Mouse (Mus musculus) cerebellum, postnatal 10 days (tissue): Measurements from ENCODE around the gene 4930522H14Rik.
A peak's percentile ranks its signal among the peaks of the same experiment; 100 is the strongest.

Experiments
- DNase-seq, 2 experiments: peaks; one replicate each; pipeline ENCODE4 v3.0.0; 2021; ENCODE audit warnings: mixed read lengths in 2 of 2

Gene 4930522H14Rik

DNA sequence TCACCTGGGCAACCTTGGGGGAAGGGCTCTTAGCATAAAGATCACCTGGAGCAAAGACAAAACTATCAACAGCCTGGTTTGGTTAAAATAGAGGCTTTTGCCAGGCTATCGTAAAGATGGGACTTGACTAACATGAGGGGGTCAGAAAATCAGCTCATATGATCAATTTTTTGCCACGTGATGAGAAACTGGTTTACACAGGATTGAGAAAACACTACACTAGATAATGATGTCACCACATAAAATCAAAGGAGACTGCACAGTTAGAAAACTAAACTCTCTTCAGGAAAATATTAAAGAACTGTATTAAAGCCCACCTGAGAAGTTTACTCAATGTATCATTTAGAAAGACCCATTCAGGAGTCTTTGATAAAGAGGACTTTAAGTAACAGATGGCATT lies 56.0 kb downstream of the 4930522H14Rik start:
- peak in 1 of 2 experiments; percentile 11 for DNase-seq

DNA sequence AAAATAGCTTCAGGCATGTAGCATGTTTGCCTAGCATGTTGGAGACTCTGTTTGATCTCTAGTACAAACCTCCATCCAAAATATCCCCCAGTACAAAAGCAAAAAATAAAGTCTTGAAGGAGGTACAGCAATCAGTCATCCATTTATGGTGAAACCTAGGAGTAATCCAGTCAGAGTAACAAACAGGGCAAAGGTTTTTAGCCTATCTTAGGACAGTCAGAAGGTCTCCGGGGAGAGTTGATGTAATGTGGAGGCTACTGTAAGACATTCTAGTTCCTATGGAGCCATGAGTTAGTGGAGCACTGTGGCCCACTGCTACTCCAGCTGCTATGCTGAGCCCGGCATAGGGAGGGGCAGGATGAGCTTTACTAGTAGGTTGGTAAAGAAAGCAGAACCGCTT lies 58.5 kb downstream of the 4930522H14Rik start:
- DNase-seq = no peak

DNA sequence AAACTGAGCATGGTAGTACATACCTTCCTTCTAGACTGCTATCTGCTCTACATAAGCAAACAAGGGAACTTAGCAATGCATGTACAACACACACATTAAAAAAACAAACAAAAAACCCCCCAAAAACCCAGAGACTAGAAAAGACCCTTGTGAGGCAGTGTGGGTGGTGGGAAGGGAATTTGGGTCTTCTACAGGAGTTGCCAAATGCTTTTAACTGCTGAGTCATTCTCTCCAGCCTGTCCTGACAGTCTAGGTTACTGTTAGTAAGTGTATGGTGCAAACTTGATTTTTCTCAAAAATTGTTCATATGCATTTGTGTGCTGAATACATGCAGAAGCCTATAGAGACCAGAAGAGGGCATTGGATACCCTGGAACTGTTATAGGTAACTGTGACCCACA lies 59.5 kb downstream of the 4930522H14Rik start:
- no peak for DNase-seq

DNA sequence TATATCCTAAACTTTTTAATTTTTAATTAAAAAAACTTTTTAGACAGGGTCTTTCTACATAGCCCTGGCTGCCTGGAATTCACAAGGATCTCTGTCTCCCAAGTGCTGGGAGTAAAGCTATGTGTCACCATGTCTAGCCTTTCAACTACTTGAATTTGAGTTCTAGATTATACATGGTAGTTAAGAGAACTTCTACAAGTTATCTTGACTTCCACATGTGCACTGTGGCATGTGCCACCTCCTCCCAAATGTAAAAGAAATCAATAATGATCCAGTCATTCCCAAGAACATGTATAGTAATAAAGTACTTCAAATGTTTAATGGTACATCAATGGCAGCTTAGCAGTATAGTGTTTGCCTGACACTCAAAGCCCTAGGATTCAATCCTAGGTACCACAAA lies 63.4 kb downstream of the 4930522H14Rik start:
- DNase-seq = no peak

DNA sequence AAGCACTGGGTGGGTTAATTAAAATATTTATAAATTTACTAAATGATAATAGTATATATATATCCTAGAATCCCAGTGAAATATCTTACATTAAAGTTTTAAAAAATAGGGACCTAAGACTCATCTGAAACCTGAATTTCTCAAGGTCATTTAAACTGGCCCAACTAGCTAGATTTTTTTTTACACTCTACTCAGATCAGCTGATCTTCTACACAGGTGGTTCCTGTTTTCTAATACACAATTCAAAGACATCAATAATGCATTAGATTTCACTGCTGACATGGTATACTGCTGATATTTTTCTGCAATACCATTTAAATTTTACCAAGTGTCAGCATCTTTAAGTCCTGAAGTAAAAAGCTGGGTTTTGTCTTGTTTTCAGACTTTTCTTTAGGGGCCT lies 67.2 kb downstream of the 4930522H14Rik start:
- DNase-seq = no peak

DNA sequence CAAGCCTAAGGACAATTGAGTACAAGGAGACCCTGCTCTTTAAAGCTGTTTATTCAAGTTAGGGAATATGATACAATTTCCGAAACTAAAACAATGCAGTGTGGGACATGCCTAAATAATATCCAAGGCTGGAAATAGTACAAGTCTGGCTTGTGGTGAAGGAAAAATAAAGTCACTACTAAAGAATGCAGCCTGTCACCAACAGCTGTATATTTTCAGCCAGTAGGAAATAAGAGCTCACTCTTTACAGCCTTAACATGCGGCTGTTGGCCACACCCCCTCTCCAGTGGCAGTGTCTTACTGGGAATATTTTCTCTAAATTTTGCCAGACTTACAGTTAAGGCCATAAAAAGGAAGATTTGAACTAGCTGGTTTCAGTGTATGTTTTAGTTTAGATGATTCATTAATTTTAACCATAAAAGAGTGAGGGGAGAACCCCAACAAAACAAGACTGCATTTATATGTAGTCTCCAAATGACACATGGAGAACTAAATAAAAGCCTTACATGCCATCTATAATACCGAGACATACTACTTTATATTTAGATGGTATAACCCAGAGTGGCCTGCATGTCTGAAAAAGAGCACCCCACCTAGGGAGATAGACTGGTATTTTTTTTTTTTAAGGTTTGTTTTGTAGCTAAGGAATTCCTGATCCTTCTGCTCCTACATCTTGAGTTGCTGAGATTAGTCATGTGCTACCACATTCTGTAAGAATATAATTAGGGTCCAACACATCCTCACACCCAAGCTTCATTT lies 70.5 kb downstream of the 4930522H14Rik start:
- no peak for DNase-seq

DNA sequence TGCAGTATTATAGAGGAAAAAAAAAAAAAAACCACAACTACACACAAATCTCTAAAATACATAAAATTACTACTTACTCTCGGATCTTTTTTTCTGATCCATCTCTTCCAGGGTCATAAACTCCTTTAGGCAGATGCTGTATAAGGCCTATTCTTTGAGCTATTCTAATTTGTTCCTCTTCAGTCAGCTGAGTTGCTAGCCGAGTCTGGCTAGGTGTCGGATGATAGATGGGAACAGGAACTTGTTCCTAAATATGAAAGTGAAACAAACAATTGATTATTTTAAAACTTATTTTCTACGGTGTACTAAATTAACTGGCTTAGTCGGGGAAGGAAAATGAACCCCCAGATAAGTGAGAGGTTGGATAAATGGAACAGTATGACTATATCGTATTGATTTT lies 74.3 kb downstream of the 4930522H14Rik start:
- no peak for DNase-seq
